Mouse (Mus musculus) heart, embryonic 13.5 days (tissue): ENCODE results near the gene Il33. TPM values are rescaled to one million over a fixed set of nuclear protein-coding genes. Genes with fewer than 3 reads are reported as not detected.

Experiments used
- ATAC-seq: fragments of 200-750 bp; cut with Nextera tagmentation; 2 replicates; pipeline ENCODE4 v1.8.0; 2017; ENCODE audit warnings: moderate TSS enrichment; ENCODE audit not compliant: insufficient number of reproducible peaks, low FRiP score, low TSS enrichment; ENCODE audit errors: extremely low read depth
- H3K27ac ChIP-seq: fragments of 300-500 bp; sonication (generic); replicated peaks from 2 replicates; pipeline ENCODE4 v1.5.1; 2015; ENCODE audit warnings: moderate library complexity, mild to moderate bottlenecking, inconsistent platforms
- H3K27me3 ChIP-seq: fragments of 300-500 bp; sonication (generic); replicated peaks from 2 replicates; pipeline ENCODE4 v1.6.1; 2015; ENCODE audit warnings: mild to moderate bottlenecking, inconsistent platforms
- H3K36me3 ChIP-seq: fragments of 300-500 bp; sonication (generic); 2 replicates; pipeline ENCODE4 v1.6.1; 2015; ENCODE audit warnings: mild to moderate bottlenecking, inconsistent platforms
- H3K4me1 ChIP-seq: fragments of 300-500 bp; sonication (generic); 2 replicates; pipeline ENCODE4 v1.6.1; 2015; ENCODE audit warnings: inconsistent platforms
- H3K4me2 ChIP-seq: fragments of 300-500 bp; sonication (generic); 2 replicates; pipeline ENCODE4 v1.6.1; 2015; ENCODE audit warnings: inconsistent platforms, mild to moderate bottlenecking, moderate library complexity
- H3K4me3 ChIP-seq: fragments of 300-500 bp; sonication (generic); 2 replicates; pipeline ENCODE4 v1.5.1; 2015; ENCODE audit warnings: moderate library complexity, mild to moderate bottlenecking, inconsistent platforms
- H3K9ac ChIP-seq: fragments of 300-500 bp; sonication (generic); 2 replicates; pipeline ENCODE4 v1.6.1; 2015; ENCODE audit warnings: inconsistent platforms, mild to moderate bottlenecking, moderate library complexity
- H3K9me3 ChIP-seq: fragments of 300-500 bp; sonication (generic); 2 replicates; pipeline ENCODE4 v1.6.1; 2016; ENCODE audit warnings: inconsistent platforms
- WGBS: fragments of 180-500 bp; shearing (Covaris S2); methylation state at CpG from one replicate; pipeline ENCODE4 v1.1.7; 2015; ENCODE audit warnings: mixed read lengths; 5-methylcytosine and 5-hydroxymethylcytosine counted together
- polyA plus RNA-seq: library from polyadenylated mRNA; unstranded; fragments of >200 nt; fragmentation: Nextera tagmentation; extraction: Ambion mirVana; gene quantifications from 2 replicates; pipeline ENCODE4 v1.2.1, GENCODE M21; 2015

Il33 gene
- polyA plus RNA-seq, 1 experiment from 2014 or later: 7.0 TPM

- Histone ChIP-seq H3K9me3 (no peaks in the 10 kb centered on the region), H3K9ac (no peak overlapping the region), H3K27me3 (no peaks in the 10 kb centered on the region), H3K27ac (no peak overlapping the region), H3K4me2 (no peak overlapping the region), H3K4me3 (no peak overlapping the region), H3K4me1 (peaks cover 6% of the 10 kb centered on the region; the same call in 1 of the 2 replicates), H3K36me3 (no peaks in the 10 kb centered on the region)
- no peak for ATAC-seq
- 61% methylated on average over 12 of the region's 12 CpGs for WGBS
Observed at GRCm38 (mm10) chr19:30000406-30001365, 75.8 kb downstream of the Il33 start.

GRCm38 (mm10) chr19:30001550-30001949, 76.6 kb downstream of the Il33 start:
- H3K9me3 ChIP-seq: no peaks in the 10 kb centered on the region
- 70% methylated on average over 6 of the region's 6 CpGs for WGBS
- H3K27ac ChIP-seq: no peak overlapping the region
- H3K4me1 ChIP-seq: peaks cover 6% of the 10 kb centered on the region; the same call in 1 of the 2 replicates
- H3K27me3 ChIP-seq: no peaks in the 10 kb centered on the region
- H3K4me2 ChIP-seq: no peak overlapping the region
- H3K9ac ChIP-seq: no peak overlapping the region
- no peaks in the 10 kb centered on the region for H3K36me3 ChIP-seq
- H3K4me3 ChIP-seq: no peak overlapping the region
- no peak for ATAC-seq

GRCm38 (mm10) chr19:30003621-30004020, 78.7 kb downstream of the Il33 start, which contains the start of gene Trpd52l3:
Gene Trpd52l3, plus strand, starts transcription at chr19:30003790.
- peaks cover 6% of the 10 kb centered on the region; the same call in 1 of the 2 replicates for H3K4me1 ChIP-seq
- H3K4me2 ChIP-seq: no peak within 1 kb of the TSS
- H3K27me3 ChIP-seq: no peaks in the 10 kb centered on the region
- H3K4me3 ChIP-seq: no peak within 1 kb of the TSS
- H3K9ac ChIP-seq: no peak within 1 kb of the TSS
- ATAC-seq: no peak
- H3K9me3 ChIP-seq: no peaks in the 10 kb centered on the region
- H3K27ac ChIP-seq: no peak within 1 kb of the TSS
- WGBS: 80% methylated on average over 9 of the region's 9 CpGs
- H3K36me3 ChIP-seq: no peaks in the 10 kb centered on the region

- no peaks in the 10 kb centered on the region for H3K36me3 ChIP-seq
- H3K4me1 ChIP-seq: 0 out of 2 replicates have a peak, but pooled peaks cover 2% of the 10 kb centered on the region
- H3K9ac ChIP-seq: no peak overlapping the region
- no peak for ATAC-seq
- H3K9me3 ChIP-seq: no peaks in the 10 kb centered on the region
- H3K4me2 ChIP-seq: no peak overlapping the region
- no peaks in the 10 kb centered on the region for H3K27me3 ChIP-seq
- 51% methylated on average over 3 of the region's 3 CpGs for WGBS
- H3K27ac ChIP-seq: no peak overlapping the region
- no peak overlapping the region for H3K4me3 ChIP-seq
Observed at GRCm38 (mm10) chr19:30006371-30006770, 81.5 kb downstream of the Il33 start.

Other genes with a start within 250 kb of the Il33 start
- 0.66 and 0.92 TPM in 2 replicates for gene Mlana, start 227.3 kb upstream of the Il33 start, polyA plus RNA-seq
- 2.5 and 2.7 TPM in 2 replicates for gene 9930021J03Rik, start 119.1 kb upstream of the Il33 start, polyA plus RNA-seq
- gene Ranbp6, start 112.1 kb upstream of the Il33 start, polyA plus RNA-seq: 12.6 and 13.9 TPM in 2 replicates
- gene Trpd52l3, start 78.7 kb downstream of the Il33 start, polyA plus RNA-seq: not detected in 2 replicates
- gene Uhrf2, start 105.4 kb downstream of the Il33 start, polyA plus RNA-seq: 45.0 and 45.4 TPM in 2 replicates